Mouse (Mus musculus) liver, embryonic 14.5 days (tissue): ENCODE results near the gene Tbc1d22b. TPM values are rescaled to one million over a fixed set of nuclear protein-coding genes. Genes with fewer than 3 reads are reported as not detected.

ENCODE experiments used
- ATAC-seq: fragments of 200-750 bp; cut with Nextera tagmentation; 2 replicates; pipeline ENCODE4 v1.8.0; 2017; ENCODE audit warnings: moderate number of reproducible peaks, mild to moderate bottlenecking, moderate library complexity; ENCODE audit not compliant: insufficient read depth
- DNase-seq, 3 experiments: peaks; one replicate each; pipeline ENCODE4 v3.0.0-alpha.2; 2012 to 2013; ENCODE audit warnings: low read depth in 3 of 3, low spot score in 3 of 3
- H3K27ac ChIP-seq: fragments of 300-500 bp; sonication (generic); 2 replicates; pipeline ENCODE4 v1.5.1; 2014; ENCODE audit warnings: moderate library complexity, mild to moderate bottlenecking, control low read depth, inconsistent platforms
- H3K27me3 ChIP-seq: fragments of 300-500 bp; sonication (generic); 2 replicates; pipeline ENCODE4 v1.6.1; 2014; ENCODE audit warnings: mild to moderate bottlenecking, low read length, moderate library complexity; ENCODE audit not compliant: control insufficient read depth, insufficient read depth
- H3K36me3 ChIP-seq: fragments of 300-500 bp; sonication (generic); replicated peaks from 2 replicates; pipeline ENCODE4 v1.6.1; 2014; ENCODE audit warnings: low read depth; ENCODE audit not compliant: control insufficient read depth, insufficient read depth
- H3K4me1 ChIP-seq, 2 experiments: fragments of 200-500 bp in 1 of 2; fragments of 300-500 bp in 1 of 2; sonication (generic) in 1 of 2; replicated peaks; 2 replicates each; pipeline ENCODE4 v1.6.1; 2012 to 2014; ENCODE audit warnings: antibody characterized with exemption in 1 of 2, inconsistent platforms in 1 of 2, low read length in 1 of 2; ENCODE audit not compliant: control insufficient read depth in 2 of 2, insufficient read depth in 2 of 2
- H3K4me2 ChIP-seq: fragments of 300-500 bp; sonication (generic); 2 replicates; pipeline ENCODE4 v1.6.1; 2014; ENCODE audit warnings: low read depth, mild to moderate bottlenecking, control low read depth, moderate library complexity
- H3K4me3 ChIP-seq, 2 experiments: fragments of 200-500 bp in 1 of 2; fragments of 300-500 bp in 1 of 2; sonication (generic) in 1 of 2; 2 replicates each; pipeline ENCODE4 v1.5.1; 2012 to 2014; ENCODE audit warnings: low read depth in 2 of 2, low read length in 2 of 2, mild to moderate bottlenecking in 2 of 2, control low read depth in 1 of 2, inconsistent platforms in 1 of 2, moderate library complexity in 1 of 2; ENCODE audit not compliant: insufficient read depth in 1 of 2
- H3K9ac ChIP-seq: fragments of 300-500 bp; sonication (generic); replicated peaks from 2 replicates; pipeline ENCODE4 v1.6.1; 2014; ENCODE audit warnings: mild to moderate bottlenecking, control low read depth, moderate library complexity
- H3K9me3 ChIP-seq: fragments of 300-500 bp; sonication (generic); 2 replicates; pipeline ENCODE4 v1.6.1; 2016; ENCODE audit warnings: low read length, mixed read lengths; ENCODE audit not compliant: control insufficient read depth
- CTCF ChIP-seq: IDR thresholded peaks from 2 replicates; pipeline ENCODE4 v1.5.1; 2016; ENCODE audit warnings: antibody characterized with exemption, low read depth, control low read depth
- EP300 ChIP-seq: IDR thresholded peaks from 2 replicates; pipeline ENCODE4 v1.6.1; 2016; ENCODE audit warnings: antibody characterized with exemption, low read depth
- WGBS: fragments of 180-500 bp; shearing (Covaris S2); extraction: QIAGEN DNeasy Blood & Tissue Kit; methylation state at CpG from one replicate; pipeline ENCODE4 v1.1.7; 2014; ENCODE audit not compliant: insufficient replicate concordance; 5-methylcytosine and 5-hydroxymethylcytosine counted together
- polyA plus RNA-seq, 2 experiments: library from polyadenylated mRNA; depleted of rRNA in 1 of 2; stranded (reverse) in 1 of 2; unstranded in 1 of 2; fragments of >200 nt; fragmentation: Nextera tagmentation in 1 of 2; extraction: Ambion mirVana in 1 of 2; gene quantifications; 2 replicates each; pipeline versions ENCODE4 v1.2.1 to v1.2.3; 2012 to 2014

Tbc1d22b gene
- polyA plus RNA-seq, 2 experiments: 2.3 to 3.6 TPM

DNA sequence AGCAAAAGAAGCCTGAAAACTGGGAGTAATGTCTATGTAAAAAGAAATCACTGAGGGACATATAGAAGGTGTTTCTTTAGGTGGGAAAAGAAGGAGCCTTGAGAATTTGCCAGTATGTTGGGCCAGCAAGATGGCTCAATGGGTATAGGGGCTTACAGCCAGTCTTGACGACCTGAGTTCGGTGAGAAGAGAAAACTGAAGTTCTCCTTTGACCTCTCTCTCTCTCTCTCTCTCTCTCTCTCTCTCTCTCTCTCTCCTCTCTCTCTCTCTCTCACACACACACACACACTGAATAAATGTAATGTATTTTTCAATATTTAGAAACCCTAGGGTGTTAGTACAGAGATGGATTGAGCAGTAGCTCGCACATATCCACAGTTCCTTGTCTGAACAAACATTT is 1.1 kb upstream of the Tbc1d22b start:
- 35% methylated on average over 3 of the region's 3 CpGs for WGBS

DNA sequence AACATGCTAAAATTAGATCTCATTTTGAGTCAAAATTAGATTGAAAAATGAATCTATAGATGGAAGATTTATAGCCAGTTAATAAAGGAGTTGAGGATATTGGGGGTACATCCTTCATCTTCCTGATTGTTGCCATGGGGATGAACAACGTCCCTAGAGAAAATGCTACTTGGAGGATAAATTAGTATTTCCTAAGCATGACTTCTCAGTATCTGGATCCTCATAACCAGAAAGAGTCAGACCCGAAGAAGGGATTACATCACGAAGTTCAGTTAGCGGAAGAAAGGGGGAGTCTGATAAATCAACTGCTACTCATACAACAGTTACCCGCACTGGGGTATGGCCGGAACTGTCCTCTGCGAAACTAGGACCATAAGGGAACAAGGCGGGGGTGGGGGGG is 591 bp upstream of the Tbc1d22b start:
- H3K27me3 ChIP-seq: no peaks in the 10 kb centered on the region
- DNase-seq (peak in 1 of 3 experiments; percentile 16), ATAC-seq (no peak; the same call in 1 of the 2 replicates)
- H3K9ac ChIP-seq: no peak overlapping the region
- H3K4me3 ChIP-seq: no peak overlapping the region; a peak in 1 of 4 replicates
- TF ChIP-seq EP300 (no peak), CTCF (no peak)
- H3K36me3 ChIP-seq: no peaks in the 10 kb centered on the region
- no peaks in the 10 kb centered on the region for H3K9me3 ChIP-seq
- WGBS: 21% methylated on average over 8 of the region's 8 CpGs
- H3K4me1 ChIP-seq: peaks cover 15% of the 10 kb centered on the region in 2 experiments
- H3K4me2 ChIP-seq: peak overlapping the region; percentile 76
- no peak overlapping the region for H3K27ac ChIP-seq

More for the DNA sequence above, 1.1 kb upstream of the Tbc1d22b start:
- Histone ChIP-seq H3K4me2 (no peak overlapping the region), H3K27me3 (no peaks in the 10 kb centered on the region), H3K36me3 (no peaks in the 10 kb centered on the region), H3K9me3 (no peaks in the 10 kb centered on the region), H3K4me3 (no peak overlapping the region), H3K4me1 (peaks cover 15% of the 10 kb centered on the region in 2 experiments), H3K9ac (no peak overlapping the region), H3K27ac (no peak overlapping the region)
- DNase-seq (no peak), ATAC-seq (no peak)
- TF ChIP-seq EP300 (no peak), CTCF (no peak)

DNA sequence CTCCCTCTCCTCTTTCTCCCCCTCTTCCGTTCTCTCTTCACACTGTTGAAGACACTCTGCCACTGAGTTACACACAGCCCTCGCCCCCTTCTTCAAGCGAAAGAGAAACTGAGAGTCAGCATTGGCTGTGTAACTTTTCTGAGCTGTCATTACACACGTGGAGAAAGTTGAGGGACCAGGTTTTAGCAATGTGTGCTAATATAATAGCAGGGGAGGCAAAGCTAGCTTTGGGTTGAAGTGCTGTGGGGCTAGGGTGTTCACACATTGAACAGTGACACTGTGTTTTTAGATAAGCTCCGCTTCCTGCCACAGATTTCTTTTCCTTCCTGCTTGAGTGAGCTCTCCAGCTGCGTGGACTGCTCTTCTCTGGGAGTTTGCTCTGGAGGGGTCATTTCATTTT is 1.4 kb downstream of the Tbc1d22b start:
- no peak overlapping the region for H3K27ac ChIP-seq
- peaks cover 15% of the 10 kb centered on the region in 2 experiments for H3K4me1 ChIP-seq
- DNase-seq: no peak
- WGBS: 11% methylated on average over 6 of the region's 6 CpGs
- no peaks in the 10 kb centered on the region for H3K27me3 ChIP-seq
- no peak overlapping the region for H3K9ac ChIP-seq
- H3K9me3 ChIP-seq: no peaks in the 10 kb centered on the region
- H3K4me2 ChIP-seq: peak overlapping the region; percentile 76
- ATAC-seq: no peak
- no peaks in the 10 kb centered on the region for H3K36me3 ChIP-seq
- TF ChIP-seq CTCF (no peak), EP300 (no peak)
- H3K4me3 ChIP-seq: no peak overlapping the region; a peak in 1 of 4 replicates

DNA sequence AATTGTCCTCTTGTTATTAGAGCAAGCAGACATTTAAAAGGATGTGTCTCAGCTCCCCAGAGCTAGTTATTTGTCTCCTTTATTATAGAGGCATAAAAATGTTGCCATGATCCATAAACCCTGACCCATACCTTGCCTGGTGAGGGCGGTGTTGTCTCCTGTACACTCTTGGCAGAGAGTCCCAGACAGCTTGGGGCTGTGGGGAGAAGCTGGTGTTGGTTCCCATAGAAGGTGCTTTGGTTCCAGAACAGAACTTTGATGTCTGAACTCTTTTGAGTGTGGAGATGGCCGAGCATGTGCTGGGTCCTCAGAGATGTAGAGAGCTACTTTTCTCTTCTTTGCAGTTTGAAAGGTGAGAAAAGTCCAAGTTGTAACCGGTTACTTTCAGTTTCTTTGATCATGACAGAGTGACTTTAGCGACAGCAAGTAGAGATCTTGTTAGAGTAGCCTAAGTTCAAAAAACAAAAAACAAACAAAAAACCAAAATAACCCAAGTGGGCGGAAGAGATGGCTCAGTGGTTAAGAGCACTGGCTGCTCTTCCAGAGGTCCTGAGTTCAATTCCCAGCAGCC is 2.7 kb downstream of the Tbc1d22b start, which contains the start of gene Tmem217:
TSS of gene Tmem217 (minus strand) at position 224 of the 571 bp plus-strand sequence.
- Histone ChIP-seq H3K4me1 (peaks cover 15 to 16% of the 10 kb centered on the region in 2 experiments), H3K27ac (no peak within 1 kb of the TSS), H3K9ac (no peak within 1 kb of the TSS), H3K36me3 (no peaks in the 10 kb centered on the region), H3K9me3 (no peaks in the 10 kb centered on the region), H3K4me2 (peak within 1 kb of the TSS; percentile 76), H3K4me3 (no peak within 1 kb of the TSS), H3K27me3 (no peaks in the 10 kb centered on the region)
- no peak for DNase-seq
- WGBS: 71% methylated on average over 5 of the region's 5 CpGs
- no peak for TF ChIP-seq CTCF
- no peak for TF ChIP-seq EP300
- no peak for ATAC-seq

DNA sequence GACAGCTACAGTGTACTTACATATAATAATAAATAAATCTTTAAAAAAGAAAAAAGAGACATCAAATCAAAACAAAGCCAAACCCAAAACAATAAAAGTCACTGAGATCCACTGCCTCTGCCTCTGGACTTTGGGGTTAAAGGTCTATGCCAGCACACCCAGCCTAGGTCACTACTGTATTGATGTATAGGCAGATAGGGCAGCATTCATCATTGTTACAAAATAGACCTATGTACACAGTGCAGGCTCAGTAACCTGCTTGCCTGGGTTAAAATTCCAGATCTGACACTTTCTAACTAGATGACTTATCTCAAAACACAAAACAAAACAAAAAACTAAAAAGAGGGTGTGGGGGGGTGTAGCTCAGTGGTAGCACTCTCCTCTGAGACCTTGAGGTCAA is 4.6 kb downstream of the Tbc1d22b start:
- ATAC-seq (peak; percentile 31; the same call in 1 of the 2 replicates), DNase-seq (no peak)
- Histone ChIP-seq H3K9me3 (no peaks in the 10 kb centered on the region), H3K9ac (no peak overlapping the region), H3K4me2 (no peak overlapping the region), H3K4me3 (no peak overlapping the region), H3K4me1 (peaks cover 14 to 17% of the 10 kb centered on the region in 2 experiments), H3K36me3 (no peaks in the 10 kb centered on the region), H3K27me3 (no peaks in the 10 kb centered on the region), H3K27ac (no peak overlapping the region)
- TF ChIP-seq EP300 (no peak), CTCF (no peak)
